Comparison of ENCODE assay signal across 10 mouse cellular contexts in genomic region chr6:115479963-115480321, GRCm38 (mm10).
A peak's percentile ranks its signal among the peaks of the same experiment; 100 is the strongest.
DNase-seq lines count a peak whose midpoint lies in the region; ATAC-seq and TF ChIP-seq lines count a peak whose summit lies in the region.
"Had no signal": no experiment of that assay in that cellular context is flagged by ENCODE, and none has a peak within 500 bp of the region (broad histone marks: within the 10 kb centered on the region; RNA-seq: fewer than 3 reads in every experiment).

No protein-coding gene starts in this region.

- peak overlapping the region; percentile 33 for H3K4me2 ChIP-seq in heart, embryonic 13.5 days
- no peak overlapping the region; the same call in 1 of the 2 replicates for H3K4me2 ChIP-seq in lung, postnatal 0 days (replicated peaks; ENCODE audit: low read depth, low read length)
- no peak overlapping the region for H3K4me2 ChIP-seq in liver, embryonic 13.5 days
- no peak overlapping the region for H3K4me2 ChIP-seq in stomach, postnatal 0 days (replicated peaks; ENCODE audit: low read depth)

- TF ChIP-seq EP300 in lung, postnatal 0 days (IDR thresholded peaks at IDR 0.05) = no peak
- TF ChIP-seq EP300 in stomach, postnatal 0 days (optimal IDR thresholded peaks at IDR 0.05) = no peak

- H3K9me3 ChIP-seq in heart, embryonic 13.5 days = no peaks in the 10 kb centered on the region
- no peaks in the 10 kb centered on the region for H3K9me3 ChIP-seq in lung, postnatal 0 days (ENCODE audit: low read length)
- no peaks in the 10 kb centered on the region for H3K9me3 ChIP-seq in liver, embryonic 13.5 days (replicated peaks)
- H3K9me3 ChIP-seq in stomach, postnatal 0 days (ENCODE audit: control insufficient read depth, low read length) = no peaks in the 10 kb centered on the region

- H3K36me3 ChIP-seq in heart, embryonic 13.5 days = no peaks in the 10 kb centered on the region
- H3K36me3 ChIP-seq in lung, postnatal 0 days (ENCODE audit: insufficient read depth, low read length) = no peaks in the 10 kb centered on the region
- no peaks in the 10 kb centered on the region for H3K36me3 ChIP-seq in liver, embryonic 13.5 days
- H3K36me3 ChIP-seq in stomach, postnatal 0 days (ENCODE audit: control insufficient read depth, insufficient read depth, low read length) = no peaks in the 10 kb centered on the region

- no peak for TF ChIP-seq POLR2A in lung, adult 2 months (IDR thresholded peaks at IDR 0.05; ENCODE audit: borderline replicate concordance, extremely low read depth, low read depth, low read length)

- no peak overlapping the region for H3K4me3 ChIP-seq in heart, embryonic 13.5 days
- H3K4me3 ChIP-seq in lung, postnatal 0 days (ENCODE audit: low read depth, low read length) = no peak overlapping the region
- no peak overlapping the region for H3K4me3 ChIP-seq in lung, adult 2 months (replicated peaks; ENCODE audit: extremely low read depth, low read depth, low read length)
- no peak overlapping the region for H3K4me3 ChIP-seq in liver, embryonic 13.5 days (replicated peaks)
- H3K4me3 ChIP-seq in stomach, postnatal 0 days (ENCODE audit: low read depth, low read length) = no peak overlapping the region

- no peak for TF ChIP-seq CTCF in lung, postnatal 0 days (IDR thresholded peaks at IDR 0.05)
- no peak for TF ChIP-seq CTCF in lung, adult 2 months (IDR thresholded peaks at IDR 0.05; ENCODE audit: insufficient read depth, low read length)
- no peak for TF ChIP-seq CTCF in stomach, postnatal 0 days (IDR thresholded peaks at IDR 0.05; ENCODE audit: low read depth)

- H3K4me1 ChIP-seq in heart, embryonic 13.5 days = peaks cover 48% of the 10 kb centered on the region
- H3K4me1 ChIP-seq in lung, postnatal 0 days (ENCODE audit: insufficient read depth, low read depth, low read length) = peaks cover 29% of the 10 kb centered on the region
- peaks cover 20% of the 10 kb centered on the region for H3K4me1 ChIP-seq in lung, adult 2 months (ENCODE audit: control insufficient read depth, insufficient read depth, low read length)
- peaks cover 32% of the 10 kb centered on the region for H3K4me1 ChIP-seq in liver, embryonic 13.5 days (replicated peaks)
- H3K4me1 ChIP-seq in stomach, postnatal 0 days (replicated peaks; ENCODE audit: control insufficient read depth, insufficient read depth) = peaks cover 8% of the 10 kb centered on the region; the same call in 1 of the 2 replicates

- DNase-seq in heart, postnatal 14 days = no peak
- peak; percentile 21 for DNase-seq in lung, postnatal 0 days (ENCODE audit: low spot score)
- DNase-seq in lung, adult 2 months = no peak
- no peak for DNase-seq in liver, embryonic 13.5 days
- DNase-seq in stomach, postnatal 0 days (ENCODE audit: low spot score) = no peak
- DNase-seq in thymus, postnatal 36 days = no peak
- no peak for DNase-seq in frontal cortex, postnatal 36 days (ENCODE audit: low spot score in 2 of 2)
- DNase-seq: cerebellum, postnatal 14 days; thymus, postnatal 25 days had no signal

- no peak for ATAC-seq in heart, embryonic 13.5 days (ENCODE audit: extremely low read depth, insufficient number of reproducible peaks, low FRiP score, low TSS enrichment)
- ATAC-seq in lung, postnatal 0 days = peak; percentile 32
- peak; percentile 62 for ATAC-seq in liver, embryonic 13.5 days (ENCODE audit: low read depth)
- peak; percentile 92 for ATAC-seq in stomach, postnatal 0 days (ENCODE audit: low FRiP score, low TSS enrichment)

- intact Hi-C loops in heart, postnatal 14 days (cut with DNase I) = loop anchor here (1.0 kb wide), 1 partner anchor 42 kb away; no protein-coding TSS in a partner anchor

- H3K9ac ChIP-seq in heart, embryonic 13.5 days = no peak overlapping the region
- H3K9ac ChIP-seq in lung, postnatal 0 days (replicated peaks; ENCODE audit: low read depth) = no peak overlapping the region
- H3K9ac ChIP-seq in liver, embryonic 13.5 days = no peak overlapping the region
- no peak overlapping the region for H3K9ac ChIP-seq in stomach, postnatal 0 days (ENCODE audit: low read length)

- peaks cover 24% of the 10 kb centered on the region; the same call in 1 of the 2 replicates for H3K27me3 ChIP-seq in heart, embryonic 13.5 days (replicated peaks)
- no peaks in the 10 kb centered on the region for H3K27me3 ChIP-seq in lung, postnatal 0 days (replicated peaks; ENCODE audit: insufficient read depth, low read length)
- H3K27me3 ChIP-seq in liver, embryonic 13.5 days = no peaks in the 10 kb centered on the region
- no peaks in the 10 kb centered on the region for H3K27me3 ChIP-seq in stomach, postnatal 0 days (ENCODE audit: control insufficient read depth, insufficient read depth, low read length)

- peak overlapping the region; percentile 86 for H3K27ac ChIP-seq in heart, embryonic 13.5 days (replicated peaks)
- peak overlapping the region; percentile 38; the same call in 1 of the 2 replicates for H3K27ac ChIP-seq in lung, postnatal 0 days (ENCODE audit: low read length)
- peak overlapping the region; percentile 76 for H3K27ac ChIP-seq in liver, embryonic 13.5 days
- H3K27ac ChIP-seq in stomach, postnatal 0 days (replicated peaks) = peak overlapping the region; percentile 81
